9 mouse cellular contexts compared by ENCODE assay signal in genomic region chr4:138980771-138981420, GRCm38 (mm10). TPM values are rescaled to one million over a fixed set of nuclear protein-coding genes. Genes with fewer than 3 reads are reported as not detected.
DNase-seq lines count a peak whose midpoint lies in the region; ATAC-seq and TF ChIP-seq lines count a peak whose summit lies in the region.
"Had no signal": no experiment of that assay in that cellular context is flagged by ENCODE, and none has a peak within 500 bp of the region (broad histone marks: within the 10 kb centered on the region; RNA-seq: fewer than 3 reads in every experiment).

No protein-coding gene starts in this region.

- in situ Hi-C loops in ES-E14 (cut with MboI; ENCODE audit: low sequenced_read_pairs in 2 of 2, unreplicated experiment in 2 of 2) = no loop called here

- H3K4me3 ChIP-seq in kidney, embryonic 15.5 days (replicated peaks) = no peak overlapping the region
- H3K4me3 ChIP-seq in ES-E14 (ENCODE audit: insufficient read depth in 1 of 2, low read depth in 1 of 2, low read length in 2 of 2, poor library complexity in 1 of 2, severe bottlenecking in 1 of 2) = peak overlapping the region; percentile 24 to 28; a peak in 3 of 4 replicates
- H3K4me3 ChIP-seq in limb, embryonic 15.5 days = peak overlapping the region; percentile 8; the same call in 1 of the 2 replicates

- no peak for DNase-seq in kidney, adult 18-20 months
- peak; percentile 74 for DNase-seq in ES-E14 (ENCODE audit: low read depth, low spot score)
- peak; percentile 72 for DNase-seq in embryo, embryonic 10.5 days (ENCODE audit: low spot score)
- DNase-seq in right cerebral cortex, postnatal 25 days = no peak
- no peak for DNase-seq in layer of hippocampus, adult 11-12 months (ENCODE audit: low spot score)
- DNase-seq: thymus, adult 2 months had no signal

- peak overlapping the region; percentile 20 for H3K4me2 ChIP-seq in kidney, embryonic 15.5 days
- peak overlapping the region; percentile 17; the same call in 1 of the 2 replicates for H3K4me2 ChIP-seq in limb, embryonic 15.5 days

- WGBS in kidney, embryonic 15.5 days = 21% methylated on average over 12 of the region's 12 CpGs
- WGBS in limb, embryonic 15.5 days = 20% methylated on average over 12 of the region's 12 CpGs

- peaks cover 4% of the 10 kb centered on the region for H3K4me1 ChIP-seq in kidney, embryonic 15.5 days
- H3K4me1 ChIP-seq in ES-E14 (ENCODE audit: control insufficient read depth in 2 of 2, insufficient read depth in 2 of 2, low read length in 2 of 2, poor library complexity in 1 of 2) = peaks cover 0 to 21% of the 10 kb centered on the region in 2 experiments; a peak in 1 of 4 replicates
- peaks cover 3% of the 10 kb centered on the region; the same call in 1 of the 2 replicates for H3K4me1 ChIP-seq in limb, embryonic 15.5 days

- H3K9me3 ChIP-seq in kidney, embryonic 15.5 days (replicated peaks) = no peaks in the 10 kb centered on the region
- no peaks in the 10 kb centered on the region for H3K9me3 ChIP-seq in ES-E14 (ENCODE audit: control insufficient read depth, insufficient read depth, low read depth, low read length)
- H3K9me3 ChIP-seq in limb, embryonic 15.5 days = no peaks in the 10 kb centered on the region

- H3K9ac ChIP-seq in kidney, embryonic 15.5 days = no peak overlapping the region
- peak overlapping the region; percentile 66; the same call in 1 of the 2 replicates for H3K9ac ChIP-seq in ES-E14 (ENCODE audit: insufficient read depth, low read depth, low read length, poor library complexity, severe bottlenecking)
- no peak overlapping the region for H3K9ac ChIP-seq in limb, embryonic 15.5 days

- no peaks in the 10 kb centered on the region for H3K36me3 ChIP-seq in kidney, embryonic 15.5 days
- no peaks in the 10 kb centered on the region for H3K36me3 ChIP-seq in ES-E14 (ENCODE audit: control insufficient read depth, insufficient read depth, low read length, poor library complexity, severe bottlenecking)
- H3K36me3 ChIP-seq in limb, embryonic 15.5 days = no peaks in the 10 kb centered on the region

- no peak overlapping the region for H3K27ac ChIP-seq in kidney, embryonic 15.5 days
- H3K27ac ChIP-seq in ES-E14 (ENCODE audit: insufficient read depth, low read depth, low read length, poor library complexity, severe bottlenecking) = no peak overlapping the region; the same call in 1 of the 2 replicates
- H3K27ac ChIP-seq in limb, embryonic 15.5 days = no peak overlapping the region

- no peak for ATAC-seq in kidney, embryonic 15.5 days (replicated peaks; ENCODE audit: low FRiP score)
- no peak for ATAC-seq in limb, embryonic 15.5 days (ENCODE audit: insufficient number of reproducible peaks, low FRiP score, low TSS enrichment, low read depth)

- H3K27me3 ChIP-seq in kidney, embryonic 15.5 days = no peaks in the 10 kb centered on the region
- no peaks in the 10 kb centered on the region for H3K27me3 ChIP-seq in limb, embryonic 15.5 days

TF ChIP-seq in ES-E14, 5 proteins besides CTCF, POLR2A, EP300 and RAD21:
- TF ChIP-seq ZC3H11A (IDR thresholded peaks at IDR 0.05; ENCODE audit: borderline replicate concordance, low read depth, low read length) (no peak), CHD2 (IDR thresholded peaks at IDR 0.05; ENCODE audit: low read depth, low read length) (no peak)

RNA-seq across cellular contexts. Expression of gene Tmco4, which starts 8.2 kb away (rescaled TPM):
- polyA plus RNA-seq in kidney, embryonic 15.5 days (2015; fragmentation: Nextera tagmentation; extraction: Ambion mirVana) = 5.6 and 6.1 TPM in 2 replicates
- 4.7 and 6.4 TPM in 2 replicates for total RNA-seq in ES-E14 (2012; rRNA removed)
- 5.3 and 5.5 TPM in 2 replicates for polyA plus RNA-seq in limb, embryonic 15.5 days (2015; fragmentation: Nextera tagmentation; extraction: Ambion mirVana)

RNA-seq across cellular contexts. Expression of gene Rnf186, which starts 14.0 kb away (rescaled TPM):
- 6.3 and 8.2 TPM in 2 replicates for polyA plus RNA-seq in kidney, embryonic 15.5 days (2015; fragmentation: Nextera tagmentation; extraction: Ambion mirVana)
- total RNA-seq in ES-E14 (2012; rRNA removed) = 0.22 TPM in 1 of 2 replicates, not detected in the other
- 0.19 and 0.32 TPM in 2 replicates for polyA plus RNA-seq in limb, embryonic 15.5 days (2015; fragmentation: Nextera tagmentation; extraction: Ambion mirVana)
- total RNA-seq: gastrocnemius, adult 8-10 months had no signal

Comparison
In these comparisons a context has a peak if more than half of its experiments do, and no peak if none do; other contexts are left out.
1. DNase-seq: peak in ES-E14 (single experiment) and embryo, embryonic 10.5 days (single experiment); none in kidney, adult 18-20 months (single experiment), right cerebral cortex, postnatal 25 days (single experiment) and layer of hippocampus, adult 11-12 months (single experiment).